ENCODE assay signal across 8 mouse cellular contexts in the genomic region with DNA sequence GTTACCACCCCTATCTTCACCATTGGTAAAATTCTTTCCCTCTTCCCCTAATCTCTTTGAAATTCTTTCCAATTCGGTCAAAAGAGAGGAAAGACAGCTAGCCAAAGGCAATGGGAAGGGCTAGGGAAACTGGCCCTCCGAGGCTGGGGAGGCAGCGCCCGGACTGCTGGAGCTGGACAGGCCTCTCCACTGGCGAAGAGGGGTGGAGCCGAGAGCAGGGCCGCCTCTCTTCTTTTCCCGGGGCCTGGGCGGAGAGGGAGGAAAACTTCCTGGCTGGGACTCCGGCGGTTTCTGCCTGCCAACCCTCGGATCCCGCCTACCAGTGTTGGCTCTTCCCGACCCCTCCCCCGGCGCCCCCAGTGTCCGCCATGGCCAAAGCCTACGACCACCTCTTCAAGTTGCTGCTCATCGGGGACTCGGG. TPM values are rescaled to one million over a fixed set of nuclear protein-coding genes. Genes with fewer than 3 reads are reported as not detected.
DNase-seq lines count a peak whose midpoint lies in the region; ATAC-seq and TF ChIP-seq lines count a peak whose summit lies in the region.

No protein-coding gene starts in this region.

- no peak for TF ChIP-seq POLR2A in cerebellum, adult 2 months (IDR thresholded peaks at IDR 0.05; ENCODE audit: borderline replicate concordance, insufficient read depth, low read length)

- peak overlapping the region; percentile 82 for H3K4me2 ChIP-seq in forebrain, embryonic 14.5 days (ENCODE audit: low read length)
- H3K4me2 ChIP-seq in lung, postnatal 0 days (replicated peaks; ENCODE audit: low read depth, low read length), result peak overlapping the region; percentile 73

- ATAC-seq in forebrain, embryonic 14.5 days, result peak; percentile 84
- ATAC-seq in lung, postnatal 0 days, result peak; percentile 93

- intact Hi-C loops in heart, postnatal 10 days (cut with DNase I), result loop anchor here (1.0 to 2.0 kb wide), 3 partner anchors 26 to 153 kb away; no protein-coding TSS in a partner anchor

- H3K4me3 ChIP-seq in cerebellum, adult 2 months (replicated peaks; ENCODE audit: insufficient read depth, low read depth, low read length), result peak overlapping the region; percentile 37
- H3K4me3 ChIP-seq in forebrain, embryonic 14.5 days (ENCODE audit: low read depth, low read length), result peak overlapping the region; percentile 40
- peak overlapping the region; percentile 50 for H3K4me3 ChIP-seq in lung, postnatal 0 days (ENCODE audit: low read depth, low read length)

- DNase-seq in NIH3T3 (ENCODE audit: low read depth), result peak; percentile 89
- peak; percentile 50 to 51 for DNase-seq in cerebellum, adult 2 months
- DNase-seq in forebrain, embryonic 14.5 days (ENCODE audit: low spot score), result peak; percentile 64
- peak; percentile 87 for DNase-seq in heart, postnatal 10 days
- peak; percentile 85 to 90 for DNase-seq in kidney, postnatal 4 days
- peak; percentile 89 for DNase-seq in lung, postnatal 0 days (ENCODE audit: low spot score)
- peak; percentile 83 for DNase-seq in ovary, postnatal 36 days (ENCODE audit: low spot score)
- DNase-seq in yolk sac, embryonic 10.5 days (ENCODE audit: low spot score), result peak; percentile 84

- H3K27me3 ChIP-seq in cerebellum, adult 2 months (ENCODE audit: control insufficient read depth, insufficient read depth, low read length), result no peaks in the 10 kb centered on the region
- no peaks in the 10 kb centered on the region for H3K27me3 ChIP-seq in forebrain, embryonic 14.5 days (replicated peaks; ENCODE audit: control insufficient read depth, insufficient read depth, low read length)
- H3K27me3 ChIP-seq in lung, postnatal 0 days (replicated peaks; ENCODE audit: insufficient read depth, low read length), result no peaks in the 10 kb centered on the region

- no peaks in the 10 kb centered on the region; the same call in 1 of the 2 replicates for H3K4me1 ChIP-seq in cerebellum, adult 2 months (ENCODE audit: control insufficient read depth, insufficient read depth, low read length)
- H3K4me1 ChIP-seq in forebrain, embryonic 14.5 days (ENCODE audit: control insufficient read depth, insufficient read depth, low read length), result peaks cover 8% of the 10 kb centered on the region
- peaks cover 4% of the 10 kb centered on the region for H3K4me1 ChIP-seq in lung, postnatal 0 days (ENCODE audit: insufficient read depth, low read depth, low read length)

- no peak for TF ChIP-seq CTCF in cerebellum, adult 2 months (IDR thresholded peaks at IDR 0.05; ENCODE audit: borderline replicate concordance, insufficient read depth, low read depth, low read length)
- no peak for TF ChIP-seq CTCF in lung, postnatal 0 days (IDR thresholded peaks at IDR 0.05)

- H3K9me3 ChIP-seq in forebrain, embryonic 14.5 days (replicated peaks; ENCODE audit: control insufficient read depth, low read length), result no peaks in the 10 kb centered on the region
- no peaks in the 10 kb centered on the region for H3K9me3 ChIP-seq in lung, postnatal 0 days (ENCODE audit: low read length)

- 2% methylated on average over 20 of the region's 20 CpGs for WGBS in cerebellum, adult 2 months
- WGBS in forebrain, embryonic 14.5 days, result 0% methylated on average over 16 of the region's 20 CpGs
- WGBS in lung, postnatal 0 days, result 2% methylated on average over 15 of the region's 20 CpGs

- peak overlapping the region; percentile 61 for H3K9ac ChIP-seq in forebrain, embryonic 14.5 days (ENCODE audit: low read length)
- peak overlapping the region; percentile 37 for H3K9ac ChIP-seq in lung, postnatal 0 days (replicated peaks; ENCODE audit: low read depth)

- no peaks in the 10 kb centered on the region for H3K36me3 ChIP-seq in forebrain, embryonic 14.5 days (ENCODE audit: control insufficient read depth, insufficient read depth, low read length)
- 0 out of 2 replicates have a peak, but pooled peaks cover 6% of the 10 kb centered on the region for H3K36me3 ChIP-seq in lung, postnatal 0 days (ENCODE audit: insufficient read depth, low read length)

- 0 out of 2 replicates have a peak, but pooled peaks have one; percentile 44 for TF ChIP-seq EP300 in lung, postnatal 0 days (IDR thresholded peaks at IDR 0.05)

- H3K27ac ChIP-seq in cerebellum, adult 2 months (ENCODE audit: insufficient read depth, low read length), result no peak overlapping the region
- peak overlapping the region; percentile 44; the same call in 1 of the 2 replicates for H3K27ac ChIP-seq in forebrain, embryonic 14.5 days (ENCODE audit: low read depth, low read length)
- peak overlapping the region; percentile 75 for H3K27ac ChIP-seq in lung, postnatal 0 days (ENCODE audit: low read length)

RNA-seq across cellular contexts. Expression of a gene that starts 7.0 kb away (rescaled TPM):
- polyA plus RNA-seq in cerebellum, adult 2 months (2012; rRNA removed), result 10.2 and 11.2 TPM in 2 replicates
- polyA plus RNA-seq in forebrain, embryonic 14.5 days (2014; fragmentation: Nextera tagmentation; extraction: Ambion mirVana), result 11.3 and 11.9 TPM in 2 replicates
- total RNA-seq in heart, postnatal 10 days (2021), result 10 to 100 TPM; 12.3 to 14.4 TPM
- 30.6 and 31.0 TPM in 2 replicates for polyA plus RNA-seq in lung, postnatal 0 days (2015; fragmentation: Nextera tagmentation; extraction: Ambion mirVana)

RNA-seq across cellular contexts. Expression of a gene that starts 7.1 kb away (rescaled TPM):
- 1,034 and 1,060 TPM in 2 replicates for polyA plus RNA-seq in cerebellum, adult 2 months (2012; rRNA removed)
- 1,051 and 1,622 TPM in 2 replicates for polyA plus RNA-seq in forebrain, embryonic 14.5 days (2014; fragmentation: Nextera tagmentation; extraction: Ambion mirVana)
- total RNA-seq in heart, postnatal 10 days (2021), result 1,000 to 10,000 TPM; 1,084 to 1,156 TPM
- 1,752 and 1,909 TPM in 2 replicates for polyA plus RNA-seq in lung, postnatal 0 days (2015; fragmentation: Nextera tagmentation; extraction: Ambion mirVana)

RNA-seq across cellular contexts. Expression of a gene that starts 10.9 kb away (rescaled TPM):
- 66.9 and 69.1 TPM in 2 replicates for polyA plus RNA-seq in cerebellum, adult 2 months (2012; rRNA removed)
- 118 and 124 TPM in 2 replicates for polyA plus RNA-seq in forebrain, embryonic 14.5 days (2014; fragmentation: Nextera tagmentation; extraction: Ambion mirVana)
- total RNA-seq in heart, postnatal 10 days (2021), result 10 to 100 TPM; 44.4 to 46.9 TPM
- 148 and 154 TPM in 2 replicates for polyA plus RNA-seq in lung, postnatal 0 days (2015; fragmentation: Nextera tagmentation; extraction: Ambion mirVana)

RNA-seq across cellular contexts. Expression of a gene that starts 22.8 kb away (rescaled TPM):
- polyA plus RNA-seq in cerebellum, adult 2 months (2012; rRNA removed), result 0.23 and 0.51 TPM in 2 replicates
- polyA plus RNA-seq in forebrain, embryonic 14.5 days (2014; fragmentation: Nextera tagmentation; extraction: Ambion mirVana), result 4.1 and 4.2 TPM in 2 replicates
- under 1 TPM; 0.26 to 0.45 TPM for total RNA-seq in heart, postnatal 10 days (2021)
- 2.4 and 2.8 TPM in 2 replicates for polyA plus RNA-seq in lung, postnatal 0 days (2015; fragmentation: Nextera tagmentation; extraction: Ambion mirVana)

RNA-seq across cellular contexts. Expression of a gene that starts 27.4 kb away (rescaled TPM):
- 35.8 and 38.7 TPM in 2 replicates for polyA plus RNA-seq in cerebellum, adult 2 months (2012; rRNA removed)
- polyA plus RNA-seq in forebrain, embryonic 14.5 days (2014; fragmentation: Nextera tagmentation; extraction: Ambion mirVana), result 40.0 and 47.0 TPM in 2 replicates
- total RNA-seq in heart, postnatal 10 days (2021), result 100 to 1,000 TPM; 105 to 110 TPM
- polyA plus RNA-seq in lung, postnatal 0 days (2015; fragmentation: Nextera tagmentation; extraction: Ambion mirVana), result 143 and 152 TPM in 2 replicates
